Mouse (Mus musculus): ENCODE measurements around the gene Vmn2r47. TPM values are rescaled to one million over a fixed set of nuclear protein-coding genes. Genes with fewer than 3 reads are reported as not detected.
"Not testable (repeated sequence)": the region's sequence is repeated elsewhere in the genome, so short reads cannot be mapped to it uniquely, and the experiment has no call there.

The Vmn2r47 gene
- total RNA-seq (2021), result not detected
- long read RNA-seq, result 0 reads

DNA sequence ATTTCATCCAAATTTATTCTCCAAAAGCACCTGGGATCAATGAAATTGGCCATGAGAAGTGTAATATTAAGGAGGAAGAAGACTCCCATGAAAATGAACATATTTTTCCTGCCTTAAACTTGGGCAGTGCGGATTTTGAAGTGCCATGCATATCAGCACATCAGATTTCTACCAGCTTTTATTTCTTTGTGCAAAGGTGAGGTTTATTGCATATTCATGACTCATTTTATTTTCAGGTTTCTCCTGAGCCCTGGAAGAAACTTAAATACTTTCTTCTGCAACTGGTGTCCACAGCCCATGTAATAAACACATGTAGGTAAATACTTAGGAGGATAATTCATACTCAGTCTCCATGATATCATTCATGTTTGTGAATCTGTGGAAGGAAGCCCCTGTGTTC is at the start of gene Vmn2r47:
Vmn2r47 (minus strand) TSS at position 101 of the 400 bp plus-strand sequence.
- not testable (repeated sequence) for DNase-seq (ENCODE audit: low spot score in 2 of 2)

DNA sequence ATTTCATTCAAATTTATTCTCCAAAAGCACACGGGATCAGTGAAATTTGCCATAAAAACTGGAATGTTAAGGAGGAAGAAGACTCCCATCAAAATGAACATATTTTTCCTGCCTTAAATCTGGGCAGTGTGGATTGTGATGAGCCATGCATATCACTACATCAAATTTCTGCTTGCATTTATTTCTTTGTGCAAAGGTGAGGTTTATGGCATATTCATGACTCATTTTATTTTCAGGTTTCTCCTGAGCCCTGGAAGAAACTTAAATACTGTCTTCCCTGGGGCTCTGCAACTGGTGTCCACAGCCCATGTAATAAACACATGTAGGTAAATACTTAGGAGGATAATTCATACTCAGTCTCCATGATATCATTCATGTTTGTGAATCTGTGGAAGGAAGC is 70.7 kb downstream of the Vmn2r47 start, which contains the start of gene Vmn2r46:
Vmn2r46 (minus strand) TSS at position 101 of the 400 bp plus-strand sequence.
- not testable (repeated sequence) for DNase-seq (ENCODE audit: low spot score in 2 of 2)

Other genes with a start within 250 kb of the Vmn2r47 start
- not detected for gene Vmn2r46, start 70.8 kb downstream of the Vmn2r47 start, total RNA-seq (2021)
- gene Vmn2r48, start 112.3 kb upstream of the Vmn2r47 start, total RNA-seq (2021), result not detected
- not detected for gene Vmn2r49, start 150.9 kb upstream of the Vmn2r47 start, total RNA-seq (2021)
- gene Vmn2r50, start 212.0 kb upstream of the Vmn2r47 start, total RNA-seq (2021), result not detected

All from layer of hippocampus, adult 18-20 months (tissue).